Mouse (Mus musculus): ENCODE results near the gene Sesn1. TPM values are rescaled to one million over a fixed set of nuclear protein-coding genes. Genes with fewer than 3 reads are reported as not detected.

The Sesn1 gene
- polyA plus RNA-seq, 1 experiment from 2014 or later: 20.6 TPM

DNA sequence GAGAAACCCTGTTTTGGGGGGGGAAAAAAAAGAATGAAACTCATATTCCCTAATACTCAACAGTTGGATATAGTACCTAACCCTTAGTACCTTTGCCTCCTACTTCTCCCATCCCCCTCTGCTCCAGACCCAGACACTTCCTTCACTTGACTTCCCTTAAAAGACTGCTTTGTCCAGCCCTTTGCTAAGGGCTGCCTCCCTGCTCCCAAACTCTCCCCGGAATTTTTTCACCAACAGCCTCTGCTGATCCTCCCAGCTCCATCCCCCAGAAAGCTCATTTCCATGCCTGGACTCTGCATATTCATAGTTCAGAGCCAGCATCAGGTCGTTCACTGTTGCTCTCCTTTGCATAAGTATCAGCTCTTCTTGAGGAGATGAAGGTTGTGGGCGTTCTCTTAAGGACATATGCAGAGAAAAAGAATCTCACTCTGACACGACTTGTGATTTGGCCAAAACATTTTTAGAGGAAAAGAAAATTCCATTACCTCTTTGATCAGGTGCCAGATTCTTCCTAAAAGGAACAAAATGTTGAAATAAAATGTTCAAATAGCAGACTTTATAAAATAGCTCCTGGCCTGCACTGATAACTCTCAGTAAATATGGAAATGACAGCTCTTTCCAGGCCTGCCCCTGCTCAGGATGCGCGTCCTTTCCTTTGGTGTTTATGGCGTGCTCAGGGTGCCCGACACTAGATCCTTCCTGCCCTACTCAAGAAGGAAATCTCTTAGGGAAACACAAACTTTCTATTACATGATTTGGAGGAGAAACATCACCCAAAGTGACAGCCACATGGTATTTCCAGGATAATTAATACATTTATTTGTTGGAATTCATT, 74.2 kb downstream of the Sesn1 start:
- WGBS: 50% methylated on average over 8 of the region's 8 CpGs
- Histone ChIP-seq H3K4me1 (peaks cover 39% of the 10 kb centered on the region), H3K9me3 (no peaks in the 10 kb centered on the region), H3K4me3 (no peak overlapping the region), H3K27me3 (ENCODE audit: insufficient read depth, poor library complexity, severe bottlenecking) (no peaks in the 10 kb centered on the region), H3K27ac (no peak overlapping the region), H3K36me3 (no peaks in the 10 kb centered on the region)
- no peak for DNase-seq (ENCODE audit: low spot score)

DNA sequence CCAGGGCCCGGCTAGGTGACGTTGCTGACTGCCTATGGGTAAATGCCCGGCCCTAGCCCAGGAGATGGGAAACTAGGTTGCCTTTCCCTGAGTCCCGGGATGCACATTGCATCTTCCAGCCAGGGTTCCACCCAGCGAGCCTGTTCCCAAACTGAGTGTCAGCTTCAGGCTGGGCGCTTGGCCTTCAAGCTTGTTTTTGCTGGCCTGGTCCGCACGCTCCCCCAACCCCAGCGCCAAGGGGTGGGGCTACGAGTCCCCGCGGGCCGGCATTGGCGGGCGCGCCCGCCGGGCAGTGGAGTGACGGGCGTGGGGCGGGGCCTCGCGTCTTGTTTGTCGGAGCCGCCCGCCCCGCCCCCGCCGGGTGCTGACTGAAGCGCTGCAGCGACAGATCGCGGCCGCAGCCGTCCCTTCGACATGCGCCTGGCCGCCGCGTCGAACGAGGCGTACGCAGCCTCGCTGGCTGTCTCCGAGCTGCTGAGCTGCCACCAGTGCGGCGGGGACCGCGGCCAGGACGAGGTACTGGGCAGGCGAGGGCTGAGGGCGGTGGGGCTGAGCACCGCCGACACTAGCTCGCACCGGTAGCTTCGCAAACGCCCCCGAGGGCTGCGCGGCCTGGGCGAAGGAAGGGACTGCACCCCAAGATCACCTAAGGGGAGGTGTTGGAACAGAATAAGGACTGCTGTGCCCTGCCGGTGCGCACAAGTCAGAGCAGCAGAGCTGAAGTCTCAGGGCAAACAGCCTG, 77.5 kb downstream of the Sesn1 start:
- WGBS: 1% methylated on average over 65 of the region's 65 CpGs
- Histone ChIP-seq H3K9me3 (no peaks in the 10 kb centered on the region), H3K27ac (peak overlapping the region; percentile 97), H3K4me1 (peaks cover 21% of the 10 kb centered on the region; the same call in 1 of the 2 replicates), H3K4me3 (peak overlapping the region; percentile 76), H3K36me3 (no peaks in the 10 kb centered on the region), H3K27me3 (ENCODE audit: insufficient read depth, poor library complexity, severe bottlenecking) (no peaks in the 10 kb centered on the region)
- DNase-seq (ENCODE audit: low spot score): peak; percentile 97

DNA sequence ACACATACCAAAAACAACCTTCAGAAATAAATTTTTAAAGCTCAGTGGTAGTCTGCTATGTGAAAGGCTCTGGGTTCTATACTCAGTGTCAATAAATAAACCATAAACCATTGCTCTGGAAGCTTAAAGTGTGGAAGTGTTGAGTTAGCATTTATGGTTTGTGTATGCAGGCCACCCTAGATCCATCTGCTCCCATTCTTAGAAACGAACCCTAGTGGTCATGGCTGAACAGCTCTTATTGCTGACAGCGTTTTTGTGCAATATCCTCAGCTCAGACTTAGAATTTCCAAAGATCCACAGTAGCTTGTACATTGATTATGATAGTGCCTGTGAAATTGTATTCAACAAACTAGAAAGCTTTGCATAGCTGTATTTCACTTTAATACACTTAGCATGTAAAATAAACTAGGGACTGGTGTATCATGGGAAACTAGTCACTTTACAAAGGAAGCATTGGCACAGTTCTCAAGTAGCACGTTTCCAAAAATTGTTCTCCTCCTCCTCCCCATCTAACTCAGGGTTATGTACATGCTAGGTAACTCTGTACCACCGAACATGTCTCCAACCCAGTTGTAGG, 78.7 kb downstream of the Sesn1 start:
- Histone ChIP-seq H3K27ac (no peak overlapping the region), H3K36me3 (no peaks in the 10 kb centered on the region), H3K9me3 (no peaks in the 10 kb centered on the region), H3K27me3 (ENCODE audit: insufficient read depth, poor library complexity, severe bottlenecking) (no peaks in the 10 kb centered on the region), H3K4me3 (peak overlapping the region; percentile 76; the same call in 1 of the 2 replicates), H3K4me1 (peaks cover 20% of the 10 kb centered on the region; the same call in 1 of the 2 replicates)
- WGBS: 71% methylated on average over 4 of the region's 4 CpGs
- no peak for DNase-seq (ENCODE audit: low spot score)

DNA sequence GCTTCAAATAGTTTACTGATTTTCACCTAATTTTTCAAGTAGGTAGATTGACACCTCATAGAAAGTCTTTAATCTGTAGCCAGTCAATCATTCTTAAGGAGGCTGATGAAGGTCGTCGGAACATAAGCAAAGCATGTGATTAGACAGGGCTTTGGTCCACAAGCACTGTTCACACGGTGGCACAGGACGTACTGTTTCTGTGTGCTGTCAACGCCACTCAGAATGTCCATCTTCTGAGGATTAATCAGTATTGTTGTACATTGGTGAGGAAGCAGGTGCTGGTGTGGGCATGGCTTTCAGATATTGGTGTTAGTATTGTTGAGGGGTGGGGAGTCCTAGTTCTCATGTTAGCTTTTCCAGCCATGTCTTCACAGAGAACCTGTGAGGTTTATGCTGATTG, 79.8 kb downstream of the Sesn1 start:
- H3K27ac ChIP-seq: no peak overlapping the region
- H3K4me1 ChIP-seq: peaks cover 28% of the 10 kb centered on the region
- H3K27me3 ChIP-seq (ENCODE audit: insufficient read depth, poor library complexity, severe bottlenecking): no peaks in the 10 kb centered on the region
- WGBS: 40% methylated on average over 5 of the region's 5 CpGs
- DNase-seq (ENCODE audit: low spot score): no peak
- no peaks in the 10 kb centered on the region for H3K36me3 ChIP-seq
- no peaks in the 10 kb centered on the region for H3K9me3 ChIP-seq
- no peak overlapping the region for H3K4me3 ChIP-seq

DNA sequence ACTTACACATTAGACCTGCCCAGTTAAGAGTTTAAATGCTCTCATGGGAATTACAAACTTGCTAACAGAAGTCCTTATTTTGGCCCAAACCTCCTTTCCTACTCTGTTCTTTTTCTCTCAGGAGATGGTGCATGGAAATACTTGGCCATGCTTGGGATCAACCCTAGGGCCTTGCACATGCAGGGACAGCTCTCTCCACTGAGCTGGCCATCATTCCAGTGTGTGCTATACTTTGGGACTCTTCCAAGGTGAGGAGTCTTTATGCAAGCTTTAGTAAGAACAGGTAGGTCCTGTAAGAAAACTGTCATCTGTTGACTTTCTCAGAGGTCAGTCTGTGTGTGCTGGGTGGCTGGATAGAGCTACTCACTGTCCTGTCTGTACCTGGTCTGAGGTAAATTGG, 80.8 kb downstream of the Sesn1 start:
- no peaks in the 10 kb centered on the region for H3K9me3 ChIP-seq
- H3K27me3 ChIP-seq (ENCODE audit: insufficient read depth, poor library complexity, severe bottlenecking): no peaks in the 10 kb centered on the region
- no peak overlapping the region for H3K27ac ChIP-seq
- no peak for DNase-seq (ENCODE audit: low spot score)
- peaks cover 32% of the 10 kb centered on the region for H3K4me1 ChIP-seq
- no peaks in the 10 kb centered on the region for H3K36me3 ChIP-seq
- H3K4me3 ChIP-seq: no peak overlapping the region

DNA sequence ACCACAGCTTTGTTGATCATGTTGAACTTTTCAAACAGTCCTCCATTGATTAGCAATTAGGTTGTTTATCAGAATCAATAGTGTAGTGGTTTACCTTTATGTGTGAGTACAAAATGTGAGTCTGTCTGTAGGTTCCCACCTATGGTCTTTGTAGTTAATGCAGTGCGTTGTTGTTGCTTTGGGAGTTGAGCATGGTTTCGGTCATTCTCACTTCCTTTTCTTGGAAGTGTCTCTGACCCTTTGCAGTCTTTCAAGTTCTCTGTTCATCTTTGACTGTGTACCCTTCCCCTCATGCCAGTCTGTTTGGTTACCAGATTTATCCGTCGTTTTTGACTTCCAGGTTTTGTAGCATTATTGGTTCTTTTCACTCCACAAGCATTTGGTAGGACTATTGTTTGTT, 81.6 kb downstream of the Sesn1 start:
- WGBS: 91% methylated on average over 4 of the region's 4 CpGs
- DNase-seq (ENCODE audit: low spot score): no peak
- H3K27ac ChIP-seq: no peak overlapping the region
- H3K27me3 ChIP-seq (ENCODE audit: insufficient read depth, poor library complexity, severe bottlenecking): no peaks in the 10 kb centered on the region
- H3K36me3 ChIP-seq: peaks cover 4% of the 10 kb centered on the region; the same call in 1 of the 2 replicates
- H3K4me1 ChIP-seq: peaks cover 32% of the 10 kb centered on the region
- no peaks in the 10 kb centered on the region for H3K9me3 ChIP-seq
- H3K4me3 ChIP-seq: no peak overlapping the region

DNA sequence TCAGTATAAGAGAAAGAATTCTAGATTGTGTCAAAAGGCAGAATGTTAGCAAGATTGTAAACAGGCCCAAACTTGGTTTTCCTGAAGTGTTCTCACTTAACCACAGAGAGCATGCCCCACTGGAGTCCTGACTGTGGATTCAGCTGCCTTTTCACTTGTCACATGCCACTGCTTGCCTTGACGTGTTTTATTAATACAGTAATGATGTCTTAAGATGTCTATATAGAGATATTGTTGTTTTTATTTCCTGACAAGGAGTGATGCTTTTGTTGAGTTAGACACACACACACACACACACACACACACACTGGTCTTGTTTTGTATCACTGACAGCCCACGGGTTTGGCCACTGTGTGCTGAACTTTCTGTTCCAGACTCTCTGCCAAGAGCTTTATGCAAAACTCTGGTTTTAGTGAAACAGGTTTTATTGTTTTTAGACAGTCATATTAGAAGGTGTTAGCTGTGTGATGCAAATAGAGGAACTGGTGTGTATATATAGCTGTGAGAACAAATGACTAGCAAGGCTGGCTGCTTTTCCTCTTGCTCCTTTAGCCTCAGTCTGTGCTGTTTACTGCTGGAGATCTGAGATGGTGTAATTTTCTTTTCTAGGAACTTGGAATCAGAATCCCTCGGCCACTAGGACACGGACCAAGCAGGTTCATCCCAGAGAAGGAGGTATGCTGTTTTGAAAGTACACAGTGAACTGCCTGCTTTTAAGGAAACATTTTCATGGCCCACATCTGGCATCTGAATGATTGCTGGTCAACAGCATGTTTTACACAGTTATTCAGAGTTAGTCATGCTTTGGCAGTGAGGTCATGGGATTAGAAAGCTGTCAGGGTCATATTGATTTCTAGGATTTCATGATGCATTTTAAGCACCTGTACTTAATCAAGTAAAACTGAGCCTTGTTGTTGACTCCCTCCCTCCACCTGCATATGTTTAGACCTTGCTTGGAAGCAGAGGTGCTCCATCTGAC, 84.0 kb downstream of the Sesn1 start:
- Histone ChIP-seq H3K27me3 (ENCODE audit: insufficient read depth, poor library complexity, severe bottlenecking) (no peaks in the 10 kb centered on the region), H3K4me3 (no peak overlapping the region), H3K27ac (no peak overlapping the region), H3K9me3 (no peaks in the 10 kb centered on the region), H3K36me3 (peaks cover 15% of the 10 kb centered on the region), H3K4me1 (peaks cover 16% of the 10 kb centered on the region)
- no peak for DNase-seq (ENCODE audit: low spot score)
- WGBS: 63% methylated on average over 4 of the region's 4 CpGs

DNA sequence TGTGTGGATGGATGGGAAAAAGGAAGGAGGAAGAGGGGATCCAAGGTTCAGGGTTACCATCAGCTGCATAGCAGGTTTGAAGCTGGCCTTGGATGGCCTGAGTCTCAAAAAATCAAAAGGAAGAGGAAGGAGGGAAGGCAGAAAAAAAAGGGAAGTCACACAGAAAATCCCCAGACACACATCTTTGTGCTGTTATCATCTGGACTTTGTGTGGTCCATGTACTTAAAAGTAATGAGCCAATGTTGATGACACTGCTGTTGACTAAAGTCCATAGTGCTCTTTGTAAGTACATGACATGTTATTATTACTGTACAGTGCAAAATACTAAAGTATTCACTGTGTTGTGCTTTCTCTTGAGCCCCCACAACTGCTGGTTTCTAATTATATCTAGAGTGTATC, 86.7 kb downstream of the Sesn1 start:
- Histone ChIP-seq H3K27ac (no peak overlapping the region), H3K4me1 (peaks cover 16% of the 10 kb centered on the region), H3K4me3 (no peak overlapping the region), H3K27me3 (ENCODE audit: insufficient read depth, poor library complexity, severe bottlenecking) (no peaks in the 10 kb centered on the region), H3K36me3 (peaks cover 22% of the 10 kb centered on the region), H3K9me3 (no peaks in the 10 kb centered on the region)
- no peak for DNase-seq (ENCODE audit: low spot score)

DNA sequence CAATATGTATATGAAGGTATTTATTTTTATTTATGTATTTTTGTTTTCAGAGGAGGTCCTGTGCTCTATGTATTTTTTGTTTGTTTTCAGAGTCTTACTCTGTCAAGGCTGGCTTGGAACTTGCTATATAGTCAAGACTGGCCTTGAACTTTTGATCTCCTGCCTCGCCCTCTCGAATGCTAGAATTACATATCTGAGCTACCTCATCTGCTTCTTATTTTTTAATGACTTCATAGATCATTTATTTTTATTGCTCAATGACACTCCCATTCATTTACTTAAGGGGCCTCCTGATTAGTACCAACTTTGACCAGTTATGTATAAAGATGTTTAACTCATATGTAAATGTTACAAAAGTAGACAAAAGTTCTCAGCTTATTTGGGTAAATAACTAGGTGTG, 87.1 kb downstream of the Sesn1 start:
- Histone ChIP-seq H3K27me3 (ENCODE audit: insufficient read depth, poor library complexity, severe bottlenecking) (no peaks in the 10 kb centered on the region), H3K36me3 (peaks cover 22% of the 10 kb centered on the region), H3K9me3 (no peaks in the 10 kb centered on the region), H3K4me3 (no peak overlapping the region), H3K27ac (no peak overlapping the region), H3K4me1 (peaks cover 16% of the 10 kb centered on the region)
- WGBS: 98% methylated on average over 2 of the region's 2 CpGs
- no peak for DNase-seq (ENCODE audit: low spot score)

DNA sequence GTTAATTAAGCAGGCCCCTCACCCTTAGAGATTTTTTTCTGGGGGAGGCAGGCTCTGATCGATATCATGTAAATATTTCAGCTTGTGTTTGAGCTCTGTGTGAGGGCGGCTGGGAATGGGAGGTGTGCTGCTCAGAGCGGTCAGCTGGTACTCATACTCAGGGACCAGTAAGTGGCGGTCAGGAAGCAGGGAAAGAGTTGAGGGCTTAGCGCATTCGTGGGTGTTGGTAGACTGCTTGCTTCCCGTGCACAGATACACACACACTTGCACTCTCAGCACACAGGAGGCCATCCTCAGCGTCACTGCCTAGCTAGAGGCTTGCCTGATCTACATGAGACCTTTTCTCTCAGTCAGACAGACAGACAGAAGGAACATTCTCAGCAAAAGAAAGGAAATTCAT, 91.7 kb downstream of the Sesn1 start:
- Histone ChIP-seq H3K27me3 (ENCODE audit: insufficient read depth, poor library complexity, severe bottlenecking) (no peaks in the 10 kb centered on the region), H3K4me1 (no peaks in the 10 kb centered on the region), H3K9me3 (no peaks in the 10 kb centered on the region), H3K4me3 (no peak overlapping the region), H3K36me3 (peaks cover 50% of the 10 kb centered on the region), H3K27ac (no peak overlapping the region)
- 90% methylated on average over 8 of the region's 8 CpGs for WGBS
- DNase-seq (ENCODE audit: low spot score): peak; percentile 70

DNA sequence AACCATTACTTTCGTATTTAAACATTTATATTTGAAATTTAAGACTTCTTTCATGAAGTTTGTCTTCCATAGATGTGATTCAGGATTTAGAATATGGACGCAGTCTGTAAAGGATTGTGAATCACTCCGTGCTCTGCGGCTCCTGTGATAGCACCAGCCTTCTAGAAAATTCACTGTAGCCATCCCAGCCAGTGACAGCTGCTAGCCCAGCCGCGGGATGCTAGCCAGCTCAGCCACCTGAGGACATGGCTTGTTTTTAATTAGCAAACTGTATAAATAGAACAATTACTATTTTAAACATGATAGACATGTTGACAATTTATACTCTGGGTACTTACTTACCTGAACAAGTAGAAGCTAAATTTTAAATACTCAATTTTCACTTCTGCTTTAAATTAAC, 92.1 kb downstream of the Sesn1 start:
- Histone ChIP-seq H3K27ac (no peak overlapping the region), H3K4me1 (no peaks in the 10 kb centered on the region), H3K36me3 (peaks cover 54% of the 10 kb centered on the region), H3K27me3 (ENCODE audit: insufficient read depth, poor library complexity, severe bottlenecking) (no peaks in the 10 kb centered on the region), H3K9me3 (no peaks in the 10 kb centered on the region), H3K4me3 (no peak overlapping the region)
- 95% methylated on average over 6 of the region's 6 CpGs for WGBS
- DNase-seq (ENCODE audit: low spot score): peak; percentile 33

DNA sequence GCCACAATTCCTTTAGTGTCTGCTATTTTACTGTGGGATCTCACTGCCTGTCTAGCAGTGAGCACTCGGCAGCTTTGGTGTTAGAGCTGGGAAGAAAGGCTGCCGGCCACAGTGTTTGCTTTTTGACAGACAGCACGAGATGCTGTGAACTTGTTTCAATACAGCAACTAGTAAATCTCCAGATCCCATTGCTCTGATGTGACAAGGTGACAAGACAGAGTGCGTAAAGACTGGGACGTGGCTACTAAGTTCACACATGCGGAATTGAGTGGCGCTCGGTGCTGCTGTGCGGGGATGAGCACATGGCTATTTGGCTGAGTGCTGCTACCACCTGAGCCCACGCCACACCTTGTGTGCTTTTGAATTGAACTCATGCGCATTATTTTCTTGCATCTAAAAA, 97.7 kb downstream of the Sesn1 start:
- Histone ChIP-seq H3K27me3 (ENCODE audit: insufficient read depth, poor library complexity, severe bottlenecking) (no peaks in the 10 kb centered on the region), H3K4me3 (no peak overlapping the region), H3K9me3 (no peaks in the 10 kb centered on the region), H3K27ac (no peak overlapping the region), H3K4me1 (no peaks in the 10 kb centered on the region), H3K36me3 (peaks cover 41% of the 10 kb centered on the region)
- WGBS: 90% methylated on average over 11 of the region's 11 CpGs
- DNase-seq (ENCODE audit: low spot score): no peak

Measured in heart, embryonic 10.5 days (tissue).